Mouse (Mus musculus): ENCODE data around the gene Fas.

GRCm38 (mm10) chr19:34290872-34291341 lies 441 bp downstream of the Fas start:
- TF ChIP-seq CTCF (conservative IDR thresholded peaks at IDR 0.05 in 1 of 2, IDR thresholded peaks at IDR 0.05 in 1 of 2; ENCODE audit: low read depth in 2 of 2, low read length in 2 of 2) (no peak), PAX5 (IDR thresholded peaks at IDR 0.05; ENCODE audit: low read length) (no peak), TBP (conservative IDR thresholded peaks at IDR 0.05; ENCODE audit: low read depth, low read length) (no peak), POLR2AphosphoS2 (IDR thresholded peaks at IDR 0.05; ENCODE audit: low read depth, low read length) (no peak), E2F4 (IDR thresholded peaks at IDR 0.05; ENCODE audit: insufficient replicate concordance, low read depth, low read length) (no peak), POLR2A (IDR thresholded peaks at IDR 0.05; ENCODE audit: low read depth, low read length) (no peak), JUND (conservative IDR thresholded peaks at IDR 0.05; ENCODE audit: low read depth, low read length) (no peak), EP300 (IDR thresholded peaks at IDR 0.05; ENCODE audit: low read length) (no peak), KAT2A (IDR thresholded peaks at IDR 0.05; ENCODE audit: insufficient replicate concordance, low read length) (no peak), GABPA (IDR thresholded peaks at IDR 0.05; ENCODE audit: insufficient replicate concordance, low read depth, low read length) (no peak), ZMIZ1 (IDR thresholded peaks at IDR 0.05; ENCODE audit: low read depth, low read length) (no peak), MAFK (IDR thresholded peaks at IDR 0.05; ENCODE audit: insufficient replicate concordance, low read length) (no peak), USF1 (IDR thresholded peaks at IDR 0.05; ENCODE audit: low read depth, low read length) (no peak)
